Mouse (Mus musculus): ENCODE measurements at regions not wholly inside any gene's neighbourhood (a gene's known extent, or its start where the extent isn't known, plus 50 kb on each side); places are given as distances from the start of the nearest gene placed in this dataset.
"Not testable (repeated sequence)": the region's sequence is repeated elsewhere in the genome, so short reads cannot be mapped to it uniquely, and the experiment has no call there.

GRCm38 (mm10) chr10:96372616-96373346, 236.4 kb downstream of the Gm5426 start:
- no peak for DNase-seq

DNA sequence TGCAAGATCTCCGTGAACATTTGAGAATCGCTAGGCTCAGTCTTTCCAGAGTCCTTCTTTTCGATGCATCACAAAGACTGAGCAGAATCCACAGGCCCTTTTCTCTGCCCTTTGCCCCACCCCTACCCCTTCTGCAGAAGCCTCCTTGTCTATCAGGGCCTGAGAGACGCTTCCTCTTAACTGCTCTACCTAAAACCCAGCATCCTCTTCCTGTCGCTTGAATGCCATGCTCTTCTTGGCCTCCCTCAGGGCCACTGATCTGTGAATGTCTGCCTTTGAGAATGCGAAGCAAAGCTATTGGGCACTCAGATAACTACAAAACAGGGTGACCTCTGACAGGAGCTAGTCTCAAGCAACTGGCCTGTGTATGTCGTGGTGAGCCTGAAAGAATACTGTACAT, 237.1 kb downstream of the Gm5426 start:
- DNase-seq, result no peak

DNA sequence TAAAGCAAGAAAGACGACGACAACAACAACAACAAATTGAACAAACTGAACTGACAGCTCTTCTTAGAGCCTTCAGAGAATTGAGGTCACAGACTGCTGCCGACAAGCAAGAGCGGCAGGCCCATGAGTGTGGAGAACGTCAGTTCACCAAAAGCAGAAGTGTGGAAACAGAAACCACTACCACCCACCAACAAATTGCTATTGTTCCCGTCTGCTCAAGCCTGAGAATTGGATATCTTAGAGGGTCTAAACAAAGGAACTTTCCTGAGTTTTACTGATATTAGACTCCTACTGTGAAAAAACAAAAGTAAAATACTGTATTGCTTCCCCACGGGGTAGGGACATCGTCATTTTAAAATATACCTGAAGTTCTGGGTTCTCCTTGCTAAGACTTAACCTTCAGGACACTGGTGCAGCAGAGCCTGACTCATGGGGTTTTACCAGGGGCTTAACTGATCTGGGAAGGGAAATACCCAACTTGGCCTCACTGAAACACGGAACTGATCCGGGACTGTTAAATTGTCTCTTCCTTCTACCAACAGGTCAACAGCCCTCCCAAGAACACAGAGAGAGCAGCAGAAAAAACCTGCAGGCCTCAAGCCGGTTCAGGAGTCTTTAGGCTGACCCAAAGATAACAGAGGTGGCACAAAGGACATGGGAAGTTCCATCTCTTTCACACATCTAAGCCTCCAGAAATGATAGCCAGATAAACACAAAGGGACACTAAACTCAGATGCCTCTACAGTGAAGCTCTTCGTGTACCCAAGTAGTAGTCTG, 238.1 kb downstream of the Gm5426 start:
- no peak for DNase-seq

DNA sequence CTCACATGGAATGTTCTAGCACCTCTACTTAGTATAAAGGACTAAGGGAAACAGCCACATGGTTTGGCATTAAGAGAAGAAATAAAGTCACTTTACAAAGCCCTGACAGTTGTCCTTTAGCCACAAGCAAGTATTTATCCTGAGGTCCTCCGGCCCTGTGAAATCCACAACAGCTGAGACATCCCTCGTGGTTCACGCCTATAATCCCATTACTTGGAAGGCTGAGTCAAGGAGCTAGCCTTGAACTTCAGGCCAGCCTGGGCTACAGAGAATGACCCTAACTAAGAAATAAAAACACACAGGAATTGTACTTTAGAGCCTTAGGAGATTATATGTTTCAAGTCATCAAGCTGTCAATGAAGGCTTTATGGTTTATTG, 238.7 kb downstream of the Gm5426 start:
- DNase-seq, result no peak

GRCm38 (mm10) chr10:96377549-96377948, 239.3 kb upstream of the Btg1 start:
- peak; percentile 23 for DNase-seq

- no peak for DNase-seq
Observed at GRCm38 (mm10) chr10:96379016-96379771, 237.6 kb upstream of the Btg1 start.

DNA sequence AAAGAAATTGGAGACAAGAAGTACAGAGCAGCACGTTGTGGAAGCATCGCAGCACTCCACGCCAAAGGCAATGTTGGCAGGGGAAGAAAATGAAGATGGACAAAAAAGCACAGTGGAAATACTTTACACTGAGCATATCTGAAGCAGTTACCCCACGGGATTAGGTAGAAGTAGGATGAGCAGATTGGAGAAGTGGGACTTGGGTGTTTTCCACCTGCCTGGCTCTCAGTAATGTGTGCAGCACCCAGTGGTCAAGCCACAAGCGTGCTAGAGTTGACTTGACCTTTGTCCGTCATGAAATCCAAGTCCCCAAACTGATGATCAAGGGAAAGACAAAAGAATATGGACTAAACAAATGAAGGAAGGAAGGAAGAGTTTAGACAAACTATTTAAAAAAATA, 235.1 kb upstream of the Btg1 start:
- DNase-seq, result no peak

DNA sequence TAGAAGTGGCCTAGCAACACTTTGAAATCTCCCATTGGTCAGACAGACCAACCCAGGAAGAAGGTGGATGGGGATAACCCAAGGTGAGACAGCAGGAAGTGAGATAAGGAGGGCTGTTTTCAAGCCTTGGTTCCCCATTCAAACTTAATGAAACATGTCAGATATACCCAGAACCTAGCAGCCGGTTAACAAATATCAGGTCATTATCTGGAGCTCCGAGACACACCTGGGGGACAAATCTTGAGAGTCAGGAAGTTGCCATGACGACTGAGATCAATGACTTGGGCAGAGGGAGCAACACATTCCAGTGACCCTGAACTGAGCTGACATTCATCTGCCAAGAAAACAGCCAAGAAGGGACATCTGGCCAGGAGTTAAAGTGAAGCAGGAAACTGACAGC, 225.1 kb upstream of the Btg1 start:
- no peak for DNase-seq

DNA sequence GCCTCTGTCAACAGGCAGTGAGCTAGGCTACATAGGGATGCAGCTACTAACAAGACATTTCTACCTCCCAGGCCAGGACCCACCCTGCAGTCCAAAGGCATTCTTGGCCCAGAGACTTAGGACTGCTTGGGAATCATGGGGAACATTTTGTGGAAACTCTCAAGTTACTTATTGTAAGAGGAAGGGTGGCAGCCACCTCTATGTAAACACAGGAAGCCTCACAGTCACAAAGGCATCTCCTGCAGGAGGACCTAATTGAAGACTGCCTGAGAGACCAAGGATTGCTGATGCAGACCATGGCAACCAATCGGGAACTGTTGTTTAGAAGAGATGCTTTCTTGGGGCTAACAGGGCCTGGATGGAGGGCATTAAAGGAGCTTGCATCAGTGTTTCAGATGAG, 224.0 kb upstream of the Btg1 start:
- no peak for DNase-seq

GRCm38 (mm10) chr10:96394210-96394609, 222.6 kb upstream of the Btg1 start:
- no peak for DNase-seq

DNA sequence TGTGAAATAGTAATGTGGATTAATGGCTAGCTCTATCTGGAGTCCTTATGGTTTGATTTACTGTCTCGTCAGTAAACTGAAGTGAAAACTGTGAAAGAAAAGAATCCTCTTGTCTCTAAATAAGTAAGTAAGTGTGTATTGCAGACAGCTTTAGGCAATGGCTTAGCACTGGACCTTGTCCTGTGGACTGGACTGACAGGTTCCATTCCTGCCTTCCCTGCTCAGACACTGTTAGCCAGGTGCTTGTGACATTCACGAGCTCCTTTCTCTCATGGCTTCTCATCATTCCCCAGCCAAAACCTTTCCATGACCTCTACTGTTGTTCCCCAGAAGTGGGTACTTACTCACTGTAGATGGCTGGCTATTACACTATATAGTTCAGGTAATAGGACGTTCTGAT, 221.8 kb upstream of the Btg1 start:
- no peak for DNase-seq

DNA sequence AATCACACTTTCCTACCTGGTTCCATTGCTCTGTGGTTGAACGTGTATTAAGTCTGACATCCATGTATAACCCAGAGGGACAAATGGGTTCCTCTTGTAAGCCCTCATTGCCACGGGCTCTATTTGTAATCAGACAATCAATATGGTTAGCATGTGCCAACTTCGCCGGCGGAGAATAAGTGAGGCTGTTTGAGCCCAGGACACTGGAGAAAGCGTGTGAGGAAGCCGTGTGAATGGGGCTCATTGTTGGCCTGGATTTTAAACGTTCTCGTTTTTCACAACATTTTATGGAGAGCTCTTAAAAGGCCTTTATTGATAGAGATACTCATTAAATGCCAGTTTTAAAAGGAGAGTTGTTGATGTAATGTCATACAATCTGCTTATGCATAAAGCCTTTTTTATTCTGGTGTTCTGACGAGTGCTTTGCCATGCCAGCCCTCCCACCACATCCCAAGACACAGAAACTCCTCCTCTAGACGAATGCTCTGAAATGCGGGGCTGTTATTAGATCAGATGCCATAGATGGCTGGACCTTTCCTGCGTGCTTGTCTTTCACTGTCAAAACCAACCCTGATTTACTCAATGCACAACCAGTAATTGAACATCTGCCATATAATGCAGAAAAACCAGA, 218.8 kb upstream of the Btg1 start:
- DNase-seq, result no peak

- DNase-seq, result no peak
Observed at GRCm38 (mm10) chr10:96398562-96399288, 218.1 kb upstream of the Btg1 start.

- no peak for DNase-seq
Observed at GRCm38 (mm10) chr10:96399636-96400400, 217.0 kb upstream of the Btg1 start.

GRCm38 (mm10) chr10:96400793-96401192, 216.0 kb upstream of the Btg1 start:
- no peak for DNase-seq

DNA sequence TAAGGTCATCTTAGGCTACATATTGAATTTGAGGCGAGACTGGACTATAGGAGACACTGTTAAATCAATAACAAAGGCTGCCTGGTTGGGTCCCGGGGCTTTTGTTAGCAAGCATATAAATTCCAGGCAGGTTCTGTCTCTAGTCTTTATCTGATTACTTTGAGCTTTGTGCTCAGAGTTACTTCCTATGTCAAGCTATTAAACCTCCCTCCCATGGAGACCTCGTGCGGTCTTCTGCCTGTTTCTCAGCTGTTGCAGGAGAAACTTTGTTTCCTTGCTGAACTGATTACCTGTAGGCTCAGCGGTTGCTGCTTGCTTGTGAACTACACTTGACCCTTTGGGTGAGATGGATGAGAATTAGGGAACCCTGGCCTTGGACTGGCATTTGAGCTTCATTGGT, 210.5 kb upstream of the Btg1 start:
- no peak for DNase-seq

DNA sequence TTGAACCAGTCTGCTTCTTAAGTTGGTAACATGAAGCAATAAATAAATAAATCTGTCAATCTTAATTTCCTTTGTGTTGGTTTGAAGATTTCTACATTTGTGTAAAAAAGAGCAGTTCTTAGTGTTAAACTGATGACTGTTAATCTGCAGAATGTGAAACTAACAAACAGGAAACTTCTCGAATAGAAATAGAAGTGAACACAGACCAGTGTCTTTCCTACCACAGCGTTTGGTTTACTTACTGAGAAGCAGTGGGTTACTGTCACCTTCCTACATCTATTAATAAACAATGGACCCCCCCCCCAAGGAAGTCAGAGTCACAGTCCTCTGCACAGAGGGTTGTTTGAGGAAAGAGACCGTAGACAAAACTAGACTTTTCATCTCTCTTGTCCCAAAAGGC, 209.0 kb upstream of the Btg1 start:
- DNase-seq, result no peak

DNA sequence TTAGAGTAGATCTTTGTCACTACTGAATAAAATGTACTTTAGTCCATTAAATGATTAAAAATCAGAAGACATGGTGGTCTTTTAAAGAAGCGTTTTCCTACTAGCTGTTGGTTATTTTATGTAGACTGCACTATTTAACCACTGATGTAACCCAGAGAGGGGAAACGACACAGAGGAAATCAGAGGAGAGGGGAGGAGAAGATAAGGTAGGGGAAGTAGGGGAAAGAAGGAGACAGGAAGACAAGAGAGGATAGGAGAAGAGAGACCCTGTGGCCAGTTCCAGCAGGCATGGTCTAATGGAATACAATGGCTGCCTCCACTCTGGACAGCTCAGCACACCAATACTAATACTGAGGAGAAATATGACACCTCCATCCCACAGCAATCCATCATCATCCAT, 208.6 kb upstream of the Btg1 start:
- DNase-seq, result no peak

- DNase-seq, result no peak
Observed at GRCm38 (mm10) chr10:96410028-96410427, 206.8 kb upstream of the Btg1 start.

DNA sequence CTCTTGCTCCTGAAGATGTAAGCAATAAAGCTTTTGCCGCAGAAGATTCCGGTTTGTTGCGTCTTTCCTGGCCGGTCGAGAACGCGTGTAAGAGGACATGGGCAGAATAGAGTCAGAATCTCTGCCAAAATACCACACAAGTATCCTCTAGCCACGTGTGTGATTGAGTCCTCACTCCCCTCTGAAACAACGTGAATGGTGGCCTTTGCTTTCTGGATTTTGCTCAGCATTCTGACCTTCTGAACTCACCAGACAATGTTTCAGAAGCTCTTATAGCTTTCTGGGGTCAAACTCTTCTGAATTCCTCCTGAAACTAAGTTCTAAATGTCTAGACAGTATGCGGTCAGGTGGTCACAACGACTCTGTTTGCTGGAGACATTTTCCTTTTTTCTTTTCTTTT, 202.0 kb upstream of the Btg1 start:
- no peak for DNase-seq

- not testable (repeated sequence) for DNase-seq
Observed at GRCm38 (mm10) chr10:96421506-96421905, 195.3 kb upstream of the Btg1 start.
